Mouse (Mus musculus) neural tube, embryonic 14.5 days (tissue): ENCODE data around the gene Fam53b. TPM values are rescaled to one million over a fixed set of nuclear protein-coding genes. Genes with fewer than 3 reads are reported as not detected.

Experiments
- ATAC-seq: fragments of 200-750 bp; cut with Nextera tagmentation; 2 replicates; pipeline ENCODE4 v1.8.0; 2017; ENCODE audit warnings: low read depth, mild to moderate bottlenecking, moderate TSS enrichment, moderate library complexity
- H3K27ac ChIP-seq: fragments of 300-500 bp; sonication (generic); 2 replicates; pipeline ENCODE4 v1.5.1; 2014; ENCODE audit warnings: low read depth, mild to moderate bottlenecking, control low read depth, low read length, moderate library complexity, mixed read lengths
- H3K27me3 ChIP-seq: fragments of 300-500 bp; sonication (generic); 2 replicates; pipeline ENCODE4 v1.6.1; 2014; ENCODE audit warnings: low read length; ENCODE audit not compliant: control insufficient read depth, insufficient read depth
- H3K36me3 ChIP-seq: fragments of 300-500 bp; sonication (generic); 2 replicates; pipeline ENCODE4 v1.6.1; 2014; ENCODE audit warnings: low read length, mixed read lengths; ENCODE audit not compliant: control insufficient read depth, insufficient read depth
- H3K4me1 ChIP-seq: fragments of 300-500 bp; sonication (generic); 2 replicates; pipeline ENCODE4 v1.6.1; 2014; ENCODE audit warnings: low read length; ENCODE audit not compliant: control insufficient read depth, insufficient read depth
- H3K4me2 ChIP-seq: fragments of 300-500 bp; sonication (generic); 2 replicates; pipeline ENCODE4 v1.6.1; 2014; ENCODE audit warnings: mild to moderate bottlenecking, low read depth, low read length, control low read depth
- H3K4me3 ChIP-seq: fragments of 300-500 bp; sonication (generic); 2 replicates; pipeline ENCODE4 v1.5.1; 2014; ENCODE audit warnings: low read depth, low read length, control low read depth, mixed read lengths
- H3K9ac ChIP-seq: fragments of 300-500 bp; sonication (generic); replicated peaks from 2 replicates; pipeline ENCODE4 v1.6.1; 2014; ENCODE audit warnings: low read depth, mild to moderate bottlenecking, control low read depth, low read length, mixed read lengths
- H3K9me3 ChIP-seq: fragments of 300-500 bp; sonication (generic); 2 replicates; pipeline ENCODE4 v1.6.1; 2016; ENCODE audit warnings: low read length; ENCODE audit not compliant: control insufficient read depth
- WGBS: fragments of 180-500 bp; shearing (Covaris S2); extraction: QIAGEN DNeasy Blood & Tissue Kit; methylation state at CpG from one replicate; pipeline ENCODE4 v1.1.7; 2014; 5-methylcytosine and 5-hydroxymethylcytosine counted together
- polyA plus RNA-seq: library from polyadenylated mRNA; unstranded; fragments of >200 nt; fragmentation: Nextera tagmentation; extraction: Ambion mirVana; gene quantifications from 2 replicates; pipeline ENCODE4 v1.2.1, GENCODE M21; 2014

Gene Fam53b
- polyA plus RNA-seq, 1 experiment from 2014 or later: 11.8 TPM

GRCm38 (mm10) chr7:132703515-132704309 is 110.0 kb downstream of the Fam53b start:
- Histone ChIP-seq H3K4me3 (no peak overlapping the region), H3K4me1 (no peaks in the 10 kb centered on the region), H3K27ac (no peak overlapping the region), H3K9me3 (no peaks in the 10 kb centered on the region), H3K27me3 (no peaks in the 10 kb centered on the region), H3K36me3 (no peaks in the 10 kb centered on the region), H3K4me2 (no peak overlapping the region), H3K9ac (no peak overlapping the region)
- WGBS: 88% methylated on average over 9 of the region's 9 CpGs
- no peak for ATAC-seq

- Histone ChIP-seq H3K36me3 (no peaks in the 10 kb centered on the region), H3K27ac (no peak overlapping the region), H3K4me2 (no peak overlapping the region), H3K27me3 (no peaks in the 10 kb centered on the region), H3K9me3 (no peaks in the 10 kb centered on the region), H3K9ac (no peak overlapping the region), H3K4me1 (no peaks in the 10 kb centered on the region), H3K4me3 (no peak overlapping the region)
- ATAC-seq: no peak
- 91% methylated on average over 5 of the region's 5 CpGs for WGBS
These were observed 111.1 kb downstream of the Fam53b start for GRCm38 (mm10) chr7:132702492-132703070.

- H3K27ac ChIP-seq: no peak overlapping the region
- 88% methylated on average over 3 of the region's 3 CpGs for WGBS
- H3K9me3 ChIP-seq: no peaks in the 10 kb centered on the region
- no peaks in the 10 kb centered on the region for H3K36me3 ChIP-seq
- no peaks in the 10 kb centered on the region for H3K4me1 ChIP-seq
- no peak overlapping the region for H3K9ac ChIP-seq
- H3K4me2 ChIP-seq: no peak overlapping the region
- H3K4me3 ChIP-seq: no peak overlapping the region
- no peaks in the 10 kb centered on the region for H3K27me3 ChIP-seq
- no peak for ATAC-seq
These were observed 111.7 kb downstream of the Fam53b start for GRCm38 (mm10) chr7:132702024-132702423.

- Histone ChIP-seq H3K4me3 (no peak overlapping the region), H3K9ac (no peak overlapping the region), H3K27ac (no peak overlapping the region), H3K9me3 (no peaks in the 10 kb centered on the region), H3K27me3 (no peaks in the 10 kb centered on the region), H3K4me2 (no peak overlapping the region), H3K36me3 (no peaks in the 10 kb centered on the region), H3K4me1 (no peaks in the 10 kb centered on the region)
- no peak for ATAC-seq
- WGBS: 88% methylated on average over 3 of the region's 3 CpGs
These were observed 112.3 kb downstream of the Fam53b start for GRCm38 (mm10) chr7:132701412-132701811.

DNA sequence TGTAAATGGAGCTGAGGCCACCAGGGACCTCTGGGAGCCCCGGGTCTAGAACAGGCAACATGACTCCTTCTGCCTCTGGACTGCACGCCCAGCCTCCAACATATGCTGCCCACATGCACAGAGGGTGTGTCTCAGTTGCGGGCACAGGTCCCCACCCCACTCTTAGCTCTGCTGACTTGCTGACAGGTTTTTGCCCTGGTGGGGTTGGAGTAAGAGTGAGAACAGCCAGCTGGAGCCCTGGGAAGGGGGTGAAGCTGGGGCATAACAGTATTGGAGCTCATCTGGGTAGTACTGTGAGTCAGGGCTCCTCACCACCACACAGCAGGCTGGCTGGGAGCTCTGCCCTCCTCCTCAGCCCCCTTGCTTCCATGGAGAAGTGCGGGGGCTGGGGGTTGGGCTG is 113.6 kb downstream of the Fam53b start:
- H3K4me2 ChIP-seq: no peak overlapping the region
- H3K9me3 ChIP-seq: no peaks in the 10 kb centered on the region
- H3K4me1 ChIP-seq: no peaks in the 10 kb centered on the region
- ATAC-seq: no peak
- H3K27me3 ChIP-seq: no peaks in the 10 kb centered on the region
- H3K27ac ChIP-seq: no peak overlapping the region
- no peak overlapping the region for H3K9ac ChIP-seq
- H3K4me3 ChIP-seq: no peak overlapping the region
- no peaks in the 10 kb centered on the region for H3K36me3 ChIP-seq
- 83% methylated on average over 4 of the region's 4 CpGs for WGBS

DNA sequence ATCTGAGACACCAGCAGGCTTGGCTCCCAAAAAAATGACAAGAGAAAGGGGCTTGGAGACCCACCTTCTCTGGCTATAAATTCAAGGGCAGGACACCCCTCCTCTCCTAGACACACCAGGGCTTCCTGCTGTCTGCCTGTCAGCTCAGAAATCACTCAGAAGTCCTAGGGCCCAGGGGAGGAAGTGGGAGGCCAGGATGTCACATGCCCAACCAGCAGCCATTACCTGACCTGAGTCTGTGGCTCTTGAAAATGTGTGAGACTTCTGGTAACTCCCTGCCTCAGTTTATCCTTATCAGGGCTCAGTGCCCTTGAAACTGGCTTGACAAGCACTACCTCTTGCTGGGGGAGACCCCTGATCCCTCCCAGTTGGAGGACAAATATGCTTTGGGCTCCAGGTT is 114.0 kb downstream of the Fam53b start:
- Histone ChIP-seq H3K27me3 (no peaks in the 10 kb centered on the region), H3K9ac (no peak overlapping the region), H3K4me1 (no peaks in the 10 kb centered on the region), H3K36me3 (no peaks in the 10 kb centered on the region), H3K27ac (no peak overlapping the region), H3K4me2 (no peak overlapping the region), H3K9me3 (no peaks in the 10 kb centered on the region), H3K4me3 (no peak overlapping the region)
- ATAC-seq: no peak

DNA sequence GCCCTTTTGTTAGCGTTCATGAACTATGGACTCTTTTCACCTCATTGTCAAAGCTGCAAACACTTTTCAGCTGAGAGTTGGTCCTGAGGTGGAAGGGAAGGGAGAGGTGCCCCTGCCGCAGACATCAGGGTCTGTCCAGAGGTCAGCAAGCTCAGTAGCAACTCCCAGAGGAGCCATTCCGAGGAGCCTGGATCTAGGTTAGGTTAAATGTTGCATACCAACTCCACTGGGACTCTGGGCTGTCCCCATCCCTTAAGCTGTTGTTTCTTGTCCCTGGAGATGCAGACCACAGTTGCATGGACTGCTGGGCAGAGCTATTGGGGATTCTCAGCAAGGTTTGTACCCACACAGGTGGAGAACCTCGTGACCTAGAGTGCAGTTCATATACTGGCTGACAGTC is 114.5 kb downstream of the Fam53b start:
- Histone ChIP-seq H3K27ac (no peak overlapping the region), H3K9ac (no peak overlapping the region), H3K4me1 (no peaks in the 10 kb centered on the region), H3K4me2 (no peak overlapping the region), H3K27me3 (no peaks in the 10 kb centered on the region), H3K4me3 (no peak overlapping the region), H3K36me3 (no peaks in the 10 kb centered on the region), H3K9me3 (no peaks in the 10 kb centered on the region)
- WGBS: 76% methylated on average over 4 of the region's 4 CpGs
- no peak for ATAC-seq

DNA sequence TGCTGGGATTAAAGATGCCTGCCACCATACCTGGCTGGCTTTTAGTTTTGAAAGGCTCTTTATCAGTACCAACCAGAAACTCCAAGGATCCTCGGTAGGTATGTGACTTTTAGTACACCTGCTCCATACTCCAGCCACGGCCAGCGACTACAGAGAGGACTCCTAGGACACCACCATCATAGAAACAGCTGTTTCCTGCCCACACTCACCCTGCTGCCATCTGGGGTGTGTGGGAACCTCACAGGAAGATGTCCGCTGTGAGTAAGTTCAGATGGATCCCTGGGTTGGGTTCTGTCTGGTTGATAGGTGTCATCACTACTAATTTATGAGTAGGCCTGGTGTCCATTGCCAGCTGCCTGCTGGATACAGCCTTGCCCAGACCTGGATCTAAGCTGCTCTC is 114.9 kb downstream of the Fam53b start:
- no peak overlapping the region for H3K4me3 ChIP-seq
- ATAC-seq: no peak
- H3K9me3 ChIP-seq: no peaks in the 10 kb centered on the region
- no peak overlapping the region for H3K4me2 ChIP-seq
- H3K4me1 ChIP-seq: no peaks in the 10 kb centered on the region
- no peak overlapping the region for H3K27ac ChIP-seq
- H3K9ac ChIP-seq: no peak overlapping the region
- H3K27me3 ChIP-seq: no peaks in the 10 kb centered on the region
- no peaks in the 10 kb centered on the region for H3K36me3 ChIP-seq
- 86% methylated on average over 4 of the region's 4 CpGs for WGBS

DNA sequence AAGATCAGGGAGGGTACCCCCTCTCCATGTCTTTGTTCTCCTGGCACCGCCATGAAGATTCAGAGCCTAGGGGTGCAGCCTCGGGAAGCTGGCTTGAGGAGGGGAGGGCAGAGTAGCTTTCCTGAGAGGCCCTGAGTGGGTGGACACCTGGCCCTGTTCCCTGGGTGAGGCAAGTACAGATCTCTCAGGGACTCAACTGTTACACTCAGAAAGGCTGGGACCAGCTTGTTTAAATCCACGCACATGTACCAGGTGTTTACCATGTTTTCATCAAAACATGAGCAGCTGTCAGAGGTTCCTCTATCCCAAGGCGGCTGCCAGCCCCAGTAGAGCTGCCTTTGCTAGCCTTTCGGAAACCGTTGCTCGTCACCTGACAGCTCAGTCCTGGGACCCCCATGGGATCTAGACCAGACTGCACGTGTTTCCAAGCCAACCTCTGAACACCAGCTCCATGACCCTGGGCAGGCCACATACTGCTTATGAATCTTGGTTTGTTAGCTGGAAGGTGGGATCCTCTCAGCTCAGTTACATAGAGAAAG is 116.4 kb downstream of the Fam53b start:
- H3K4me2 ChIP-seq: no peak overlapping the region
- no peak overlapping the region for H3K4me3 ChIP-seq
- no peak overlapping the region for H3K9ac ChIP-seq
- no peak for ATAC-seq
- no peaks in the 10 kb centered on the region for H3K9me3 ChIP-seq
- H3K36me3 ChIP-seq: no peaks in the 10 kb centered on the region
- no peaks in the 10 kb centered on the region for H3K27me3 ChIP-seq
- no peak overlapping the region for H3K27ac ChIP-seq
- H3K4me1 ChIP-seq: no peaks in the 10 kb centered on the region
- WGBS: 80% methylated on average over 8 of the region's 8 CpGs
